Mouse (Mus musculus) gastrocnemius, adult 2 months (tissue): ENCODE data around the gene Kdm4b. TPM values are rescaled to one million over a fixed set of nuclear protein-coding genes. Genes with fewer than 3 reads are reported as not detected.

Experiments
- DNase-seq: peaks from one replicate; pipeline ENCODE4 v3.0.0; 2022
- H3K27ac ChIP-seq: fragments of 200-600 bp; 2 replicates; pipeline ENCODE4 v1.8.1; 2022; ENCODE audit warnings: mild to moderate bottlenecking
- H3K4me3 ChIP-seq: fragments of 200-600 bp; 2 replicates; pipeline ENCODE4 v1.8.1; 2022; ENCODE audit warnings: mild to moderate bottlenecking, moderate library complexity
- CTCF ChIP-seq: fragments of 200-600 bp; IDR thresholded peaks from 2 replicates; pipeline ENCODE4 v1.8.1; 2022; ENCODE audit warnings: antibody characterized with exemption, mild to moderate bottlenecking, moderate library complexity
- intact Hi-C: fragments of 180-260 bp; cut with DNase I; formaldehyde crosslinking; loops from one replicate; pipeline ENCODE4 v1.15.1; 2025
- long read RNA-seq, 2 experiments: library from polyadenylated mRNA; stranded (forward); transcript quantifications; one replicate each; pipeline ENCODE4 v2.0.0; 2021
- total RNA-seq, 2 experiments: library from RNA; stranded (reverse); gene quantifications; 2 replicates each; pipeline ENCODE4 v1.2.3; 2021

Gene Kdm4b
- 10 to 100 TPM; 25.6 to 27.3 TPM for total RNA-seq
- long read RNA-seq, experiment 1, full-length matches to known transcripts: 24 of 82 reads
- long read RNA-seq, experiment 1, partial matches to known transcripts: 12 of 82 reads
- long read RNA-seq, experiment 1, other reads (novel, unspliced or antisense): 46 of 82 reads
- long read RNA-seq, experiment 2, full-length matches to known transcripts: 14 of 75 reads
- long read RNA-seq, experiment 2, partial matches to known transcripts: 11 of 75 reads
- long read RNA-seq, experiment 2, other reads (novel, unspliced or antisense): 50 of 75 reads

DNA sequence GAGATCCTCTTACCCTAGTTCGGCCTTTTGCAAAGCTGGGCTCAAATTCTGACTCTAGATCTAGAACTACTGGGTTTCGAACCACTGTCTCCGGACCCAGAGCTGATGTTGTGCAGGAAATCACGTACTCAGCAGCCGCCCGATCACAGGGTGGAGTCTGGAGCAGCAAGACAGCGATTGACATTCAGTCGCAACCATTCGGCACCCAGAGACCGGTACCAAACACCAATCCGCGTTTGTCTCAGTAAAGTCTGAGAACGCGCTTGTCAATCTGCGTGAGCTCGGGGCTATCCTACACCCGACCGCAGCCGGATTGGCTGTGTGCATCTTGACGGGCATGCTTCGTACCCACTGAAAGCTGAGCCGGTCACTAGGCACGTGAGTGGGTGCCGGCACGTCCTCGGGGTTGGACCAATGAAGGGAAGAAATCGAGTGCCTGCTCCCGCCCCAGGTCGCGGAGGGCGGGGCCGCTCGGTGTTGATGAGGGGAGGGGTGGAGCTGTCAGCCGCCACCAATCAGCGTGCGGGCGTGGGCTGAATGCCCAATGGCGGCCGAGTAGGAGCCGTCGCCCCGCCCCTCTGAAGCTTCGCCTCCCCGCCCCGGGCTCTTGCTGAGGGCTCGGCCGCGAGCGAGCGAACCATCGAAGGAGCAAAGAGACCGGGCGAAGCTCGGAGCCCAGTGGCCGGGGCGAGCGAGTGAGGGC is at the start of gene Kdm4b:
Kdm4b (plus strand) TSS at position 613 of the 703 bp plus-strand sequence.
- intact Hi-C loops: no loop called here
- Histone ChIP-seq H3K27ac (peak within 1 kb of the TSS; percentile 97), H3K4me3 (peak within 1 kb of the TSS; percentile 92)
- no peak for TF ChIP-seq CTCF
- DNase-seq: peak; percentile 100

DNA sequence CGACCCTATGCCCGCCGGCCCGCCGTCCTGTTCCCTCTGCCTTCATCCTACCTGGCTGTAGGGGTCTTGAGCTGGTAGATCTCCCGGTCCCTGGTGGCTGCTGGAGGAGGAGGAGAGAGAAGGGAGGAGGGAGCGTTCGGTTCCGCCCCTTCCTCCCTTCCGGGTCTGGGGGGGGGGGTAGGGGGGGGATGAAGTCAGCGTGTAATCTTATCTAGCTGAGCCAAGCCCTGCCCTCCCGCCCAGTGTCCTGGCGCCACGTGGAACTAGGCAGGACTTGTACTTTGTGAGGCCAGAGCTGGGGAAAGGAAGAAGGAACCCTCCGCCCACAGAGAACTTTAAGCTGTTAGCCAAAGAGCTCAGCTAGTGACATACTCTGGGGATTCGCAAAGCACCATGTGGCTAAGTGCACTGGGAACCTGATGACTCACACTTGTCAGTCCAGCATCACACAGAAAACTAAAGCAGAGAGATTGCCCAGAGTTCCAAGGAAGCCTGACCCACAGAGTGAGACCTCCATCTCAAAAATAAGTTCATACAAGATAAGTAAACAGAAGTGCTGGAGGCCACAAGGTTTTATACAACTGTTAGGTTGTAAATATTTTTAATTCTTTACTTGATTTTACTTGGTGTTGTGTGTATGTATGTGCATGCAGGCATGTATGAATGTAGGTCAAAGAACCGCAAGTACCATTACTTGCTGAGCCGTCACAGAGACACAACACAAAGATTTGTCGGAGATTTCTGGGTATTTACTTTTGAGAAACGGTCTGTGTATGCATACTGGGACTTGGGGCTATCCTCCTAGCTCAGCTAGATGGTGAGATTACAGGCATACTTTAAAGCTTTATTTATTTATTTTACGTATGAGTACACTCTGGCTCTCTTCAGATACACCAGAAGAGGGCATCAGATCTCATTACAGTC is 49.0 kb upstream of the Kdm4b start, which contains the start of gene Ticam1:
Ticam1 (minus strand) TSS at position 144 of the 924 bp plus-strand sequence.
- TF ChIP-seq CTCF: peak; percentile 47
- peak; percentile 95 for DNase-seq
- intact Hi-C loops: no loop called here
- H3K4me3 ChIP-seq: peak within 1 kb of the TSS; percentile 86
- peak within 1 kb of the TSS; percentile 95 for H3K27ac ChIP-seq

DNA sequence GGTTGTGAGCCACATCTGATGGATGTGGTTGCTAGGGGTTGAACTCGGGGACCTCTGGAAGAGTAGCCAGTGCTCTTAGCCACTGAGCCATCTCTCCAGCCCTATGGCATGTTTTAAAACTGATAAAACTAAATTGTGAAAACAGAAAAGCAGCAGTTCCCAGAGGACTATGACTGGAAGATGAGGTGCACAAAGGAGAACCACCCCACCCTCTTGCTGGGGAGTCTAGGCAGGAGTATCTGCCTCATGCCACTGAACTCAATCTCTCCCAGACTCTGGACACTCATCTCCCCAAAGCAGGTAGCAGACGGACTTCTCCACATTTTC is 48.3 kb upstream of the Kdm4b start:
- intact Hi-C loops: no loop called here
- DNase-seq: peak; percentile 26
- TF ChIP-seq CTCF: no peak
- peak overlapping the region; percentile 95 for H3K27ac ChIP-seq
- peak overlapping the region; percentile 86 for H3K4me3 ChIP-seq

- Histone ChIP-seq H3K4me3 (no peak overlapping the region), H3K27ac (peak overlapping the region; percentile 95)
- no peak for TF ChIP-seq CTCF
- intact Hi-C loops: no loop called here
- no peak for DNase-seq
Observed at GRCm38 (mm10) chr17:56278340-56278739, 47.5 kb upstream of the Kdm4b start.

- no peak overlapping the region for H3K4me3 ChIP-seq
- peak overlapping the region; percentile 95 for H3K27ac ChIP-seq
- intact Hi-C loops: no loop called here
- TF ChIP-seq CTCF: no peak
- peak; percentile 82 for DNase-seq
Observed at GRCm38 (mm10) chr17:56279481-56280155, 46.2 kb upstream of the Kdm4b start.

DNA sequence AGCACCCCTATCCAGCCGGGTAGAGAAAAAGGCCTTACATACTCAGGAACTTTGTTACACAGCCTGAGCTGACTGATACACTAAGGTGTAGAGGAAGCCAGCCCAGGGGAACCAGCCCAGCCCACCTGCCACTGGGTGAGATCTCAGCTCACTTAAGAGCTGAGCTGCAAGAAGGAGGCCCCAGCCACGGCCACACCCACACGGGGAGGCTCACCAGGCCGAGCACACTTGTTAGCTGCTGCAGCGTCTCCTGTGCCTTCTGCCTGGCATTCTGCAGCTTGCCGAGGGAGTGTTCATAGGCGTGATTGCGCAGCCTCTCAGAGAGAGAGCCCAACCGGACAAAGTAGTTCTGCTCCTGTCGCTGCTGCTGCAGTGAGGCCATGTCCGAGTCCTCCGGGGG is 44.7 kb upstream of the Kdm4b start:
- intact Hi-C loops: no loop called here
- Histone ChIP-seq H3K27ac (no peak overlapping the region), H3K4me3 (no peak overlapping the region)
- DNase-seq: no peak
- no peak for TF ChIP-seq CTCF

DNA sequence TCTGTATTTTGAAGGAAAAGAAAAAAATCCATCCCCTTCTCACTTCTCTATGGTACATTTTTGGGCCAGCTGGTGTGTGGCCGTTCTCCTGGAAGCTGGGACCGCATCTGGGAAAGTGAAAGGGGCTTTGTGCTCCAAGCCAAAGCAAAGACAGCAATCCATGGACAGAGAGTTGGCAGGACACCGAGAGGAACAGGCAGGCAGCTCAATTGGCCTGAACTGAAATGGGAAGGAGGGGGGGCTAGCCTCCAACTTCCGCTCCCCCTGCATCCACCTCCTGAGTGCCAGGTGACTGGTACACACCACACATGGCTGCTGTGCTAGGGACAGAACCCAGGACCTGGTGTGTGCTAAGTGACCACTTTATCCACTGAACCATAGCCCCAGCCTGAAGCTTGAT is 43.1 kb upstream of the Kdm4b start:
- TF ChIP-seq CTCF: no peak
- Histone ChIP-seq H3K4me3 (no peak overlapping the region), H3K27ac (peak overlapping the region; percentile 38)
- intact Hi-C loops: no loop called here
- no peak for DNase-seq

DNA sequence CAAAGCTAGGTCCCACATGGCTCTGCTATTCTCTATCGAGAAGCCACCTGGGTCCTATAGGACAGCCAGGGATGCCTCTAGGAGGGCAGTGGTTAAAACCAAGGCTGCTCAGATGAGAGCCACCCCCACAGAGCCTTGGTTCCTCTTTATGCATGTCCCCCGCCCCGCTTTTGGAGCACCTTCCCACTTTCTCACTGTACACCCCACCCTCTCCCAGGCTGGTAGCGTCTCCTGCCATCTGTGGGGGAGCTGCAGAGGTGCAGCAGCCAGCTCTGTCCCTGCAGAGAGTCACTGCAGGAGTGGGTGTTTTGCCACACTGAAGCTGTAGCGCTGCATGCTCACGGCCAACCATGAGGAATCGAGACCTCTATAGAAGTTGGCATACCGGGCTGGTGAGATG is 42.5 kb upstream of the Kdm4b start:
- no peak for DNase-seq
- Histone ChIP-seq H3K27ac (peak overlapping the region; percentile 38), H3K4me3 (no peak overlapping the region)
- no peak for TF ChIP-seq CTCF
- intact Hi-C loops: no loop called here

DNA sequence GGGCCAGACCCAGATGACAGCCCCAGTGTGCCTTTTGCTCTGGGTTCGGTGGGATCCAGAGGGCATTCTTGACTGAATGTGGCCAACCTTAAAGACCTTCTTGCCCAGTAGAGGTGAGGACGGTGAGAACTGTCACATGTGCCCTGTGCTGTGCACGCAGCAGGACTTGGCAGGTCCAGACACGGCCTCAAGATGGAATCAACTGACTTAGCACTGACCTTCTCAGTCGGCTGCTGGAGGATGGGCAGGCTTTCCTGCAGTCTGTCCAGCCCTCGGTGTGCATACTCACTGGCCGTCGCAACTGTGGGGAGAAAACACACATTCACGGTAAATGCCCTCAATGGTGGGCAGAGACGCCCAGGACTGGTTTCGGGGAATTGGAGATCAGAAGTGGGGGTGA is 39.9 kb upstream of the Kdm4b start:
- DNase-seq: peak; percentile 64
- Histone ChIP-seq H3K27ac (peak overlapping the region; percentile 69), H3K4me3 (0 out of 2 replicates have a peak overlapping the region, but pooled peaks have one; percentile 4)
- intact Hi-C loops: no loop called here
- TF ChIP-seq CTCF: no peak

- peak overlapping the region; percentile 93 for H3K27ac ChIP-seq
- intact Hi-C loops: no loop called here
- peak overlapping the region; percentile 19 for H3K4me3 ChIP-seq
- TF ChIP-seq CTCF: no peak
- DNase-seq: peak; percentile 52
Observed at GRCm38 (mm10) chr17:56287830-56288229, 38.0 kb upstream of the Kdm4b start.

GRCm38 (mm10) chr17:56288866-56289265 is 37.0 kb upstream of the Kdm4b start:
- intact Hi-C loops: no loop called here
- DNase-seq: no peak
- no peak for TF ChIP-seq CTCF
- peak overlapping the region; percentile 93 for H3K27ac ChIP-seq
- H3K4me3 ChIP-seq: peak overlapping the region; percentile 72
